Mouse (Mus musculus) 3T3-L1 (cell line): ENCODE results near the gene Ltbp1.

Experiments used
- DNase-seq: peaks from one replicate; pipeline ENCODE4 v3.0.0-alpha.2; 2015; ENCODE audit warnings: low read depth, low spot score

Ltbp1 gene

DNA sequence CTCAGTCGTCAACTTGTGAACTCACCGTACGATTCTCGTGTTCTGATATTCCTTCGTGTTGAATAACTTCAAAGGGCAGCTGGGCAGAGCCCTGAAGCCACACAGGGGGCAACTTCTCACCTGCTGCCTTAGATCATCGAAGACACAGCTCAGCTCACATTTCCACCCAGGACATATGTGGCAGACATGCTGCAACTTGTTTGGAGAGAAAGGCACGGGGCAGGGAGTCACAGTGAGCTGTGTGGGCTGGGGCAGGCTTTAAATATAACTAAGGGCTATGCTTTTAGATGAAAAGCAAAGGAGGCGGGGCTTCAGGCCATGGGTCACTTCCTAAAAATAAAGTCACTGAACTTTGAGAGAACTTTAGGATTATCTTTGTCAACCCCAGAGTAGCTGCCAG is 51.3 kb downstream of the Ltbp1 start:
- no peak for DNase-seq

DNA sequence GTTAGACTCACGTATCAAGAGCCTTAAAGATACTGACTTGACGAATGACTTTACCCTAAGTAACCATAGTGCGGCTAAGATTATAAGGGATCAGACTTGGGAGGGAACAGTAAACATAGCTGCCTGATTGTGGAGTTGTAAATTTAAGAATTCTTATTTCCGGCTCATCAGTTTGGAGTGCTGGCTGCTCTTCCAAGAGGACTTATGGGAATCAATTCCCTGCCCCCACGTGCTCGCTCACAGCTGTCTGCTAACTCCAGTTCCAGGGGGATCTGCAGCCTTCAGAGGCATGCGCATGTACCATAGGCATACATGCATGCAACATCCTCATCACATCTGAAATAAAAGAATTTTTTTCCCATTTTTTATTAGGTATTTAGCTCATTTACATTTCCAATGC is 61.0 kb downstream of the Ltbp1 start:
- DNase-seq, result no peak

DNA sequence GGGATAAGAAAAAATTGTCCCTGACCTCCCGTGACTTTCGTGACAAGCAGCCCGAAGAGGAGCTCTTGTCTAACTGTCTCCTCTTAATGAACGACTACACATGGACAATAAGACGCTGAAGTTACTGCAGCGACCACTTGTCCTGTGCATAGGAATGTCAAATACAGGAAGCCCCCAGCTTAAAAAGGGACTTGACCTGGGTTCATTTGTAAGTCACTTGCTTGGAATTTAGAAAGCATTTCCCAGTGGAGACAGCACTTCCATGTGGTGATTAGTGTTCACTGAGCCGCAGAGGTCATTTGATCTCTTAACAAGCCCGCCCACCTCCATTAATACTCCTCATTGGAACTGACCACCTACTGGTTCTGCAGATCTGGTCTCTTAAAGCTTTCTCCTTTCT is 61.9 kb downstream of the Ltbp1 start:
- no peak for DNase-seq

DNA sequence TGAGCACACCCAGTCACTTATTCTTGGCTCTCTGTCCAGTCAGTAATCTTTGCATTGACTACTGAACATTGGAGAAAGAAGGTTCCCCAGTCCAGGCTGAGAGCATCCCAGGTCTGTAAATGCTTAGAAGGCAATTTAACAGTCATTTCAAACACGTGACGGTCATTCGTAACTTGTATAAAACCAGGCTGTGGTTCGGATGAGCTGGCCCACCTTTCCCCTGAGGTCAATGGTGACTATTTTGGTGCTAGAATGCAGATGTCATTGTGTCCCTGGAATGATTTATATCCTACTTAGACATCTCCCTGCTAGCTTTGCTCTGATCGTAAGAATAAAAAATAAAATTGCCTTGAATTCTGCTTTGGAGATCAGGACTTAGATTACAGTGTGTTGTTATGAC is 63.9 kb downstream of the Ltbp1 start:
- DNase-seq, result no peak

DNA sequence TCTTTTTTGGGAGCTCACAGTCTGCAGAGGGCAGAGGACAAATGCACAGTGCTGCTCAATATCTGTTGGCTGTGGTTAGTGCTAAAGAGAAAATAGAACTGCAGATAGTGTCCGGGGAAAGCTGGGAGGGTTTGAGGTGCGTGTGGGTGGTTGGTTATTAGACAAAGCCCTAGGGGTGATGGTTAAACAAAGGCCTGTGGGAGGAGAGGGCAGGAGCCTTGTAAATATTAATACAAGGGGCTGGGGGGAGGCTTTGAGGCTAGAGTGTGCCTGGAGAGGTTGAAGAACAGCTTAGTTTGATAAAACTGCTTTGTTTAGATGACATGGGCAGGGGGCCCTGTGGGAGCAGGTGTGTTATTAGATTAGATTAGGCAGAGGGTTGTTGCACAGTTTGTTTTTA is 65.8 kb downstream of the Ltbp1 start:
- DNase-seq, result no peak

DNA sequence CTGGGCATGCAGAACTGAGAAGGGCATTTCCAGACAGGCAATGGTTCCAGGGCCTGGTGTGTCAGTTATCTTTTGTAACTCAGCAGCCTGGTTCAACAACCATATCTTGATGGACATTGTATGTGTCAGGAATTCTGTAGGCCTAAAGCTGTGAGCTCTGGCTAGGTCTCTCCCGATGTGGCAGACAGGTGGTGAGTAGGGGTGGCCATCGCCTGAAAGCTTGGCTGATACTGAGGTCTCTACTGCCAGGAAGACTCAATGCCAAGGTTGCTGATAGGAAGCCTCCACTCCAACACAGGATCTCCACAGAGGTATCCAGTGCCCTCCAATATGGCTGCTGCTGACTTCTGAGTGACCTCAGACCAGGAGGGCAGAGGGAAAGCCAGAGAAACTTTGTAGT is 66.4 kb downstream of the Ltbp1 start:
- DNase-seq, result no peak

- DNase-seq, result no peak
Observed at GRCm38 (mm10) chr17:75073887-75074286, 68.5 kb downstream of the Ltbp1 start.

DNA sequence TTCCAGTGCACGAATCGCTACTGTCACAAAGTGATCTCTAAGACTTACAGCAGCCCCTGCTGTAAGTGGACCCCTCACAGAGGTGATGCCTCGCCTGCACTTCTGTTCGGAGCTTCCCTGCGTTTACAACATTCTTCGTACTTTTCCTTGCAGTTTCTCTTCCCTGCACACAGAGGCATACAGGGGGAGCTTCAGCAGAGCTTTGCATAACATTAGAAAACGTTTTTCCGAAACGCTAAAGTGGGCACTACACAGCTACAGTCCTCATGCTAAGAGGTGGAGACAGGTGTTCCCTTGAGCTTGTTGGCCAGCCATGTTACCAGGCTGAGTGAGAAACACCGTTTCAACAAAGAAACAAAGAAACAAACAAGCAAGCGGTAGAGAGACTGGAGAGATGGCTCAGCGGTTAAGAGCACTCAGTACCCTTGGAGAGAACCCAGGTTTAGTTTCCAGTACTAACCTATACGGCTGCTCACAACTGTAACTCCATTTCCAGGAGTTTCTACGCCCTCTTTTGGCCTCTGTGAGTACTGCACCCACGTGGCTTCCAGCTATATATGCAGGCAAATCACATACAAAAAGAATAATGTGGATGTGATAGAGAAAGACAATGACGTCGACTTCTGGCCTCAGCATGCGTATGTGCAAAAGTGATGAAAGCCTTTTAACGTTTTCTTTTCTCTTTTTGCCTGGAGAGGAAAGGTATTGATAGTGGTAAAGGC is 69.8 kb downstream of the Ltbp1 start:
- DNase-seq, result peak; percentile 40

DNA sequence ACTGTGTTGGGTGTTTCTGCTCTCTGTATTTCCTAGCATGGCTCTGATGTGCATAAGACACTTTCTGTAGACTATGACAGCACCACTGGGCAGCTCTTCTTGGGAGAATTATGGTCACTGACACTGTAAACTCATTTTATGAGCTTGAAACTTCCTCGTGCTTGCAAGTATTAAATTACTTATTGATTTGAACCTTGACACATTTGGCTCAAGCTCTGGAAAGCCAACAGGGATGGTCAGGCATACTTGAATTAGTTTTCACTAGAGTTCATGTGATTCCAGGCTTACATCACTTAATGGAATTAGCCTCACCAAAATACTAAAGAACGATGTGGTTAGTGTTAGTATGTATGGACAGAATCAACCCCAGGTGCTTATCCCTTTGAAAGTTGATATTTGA is 76.0 kb downstream of the Ltbp1 start:
- no peak for DNase-seq

DNA sequence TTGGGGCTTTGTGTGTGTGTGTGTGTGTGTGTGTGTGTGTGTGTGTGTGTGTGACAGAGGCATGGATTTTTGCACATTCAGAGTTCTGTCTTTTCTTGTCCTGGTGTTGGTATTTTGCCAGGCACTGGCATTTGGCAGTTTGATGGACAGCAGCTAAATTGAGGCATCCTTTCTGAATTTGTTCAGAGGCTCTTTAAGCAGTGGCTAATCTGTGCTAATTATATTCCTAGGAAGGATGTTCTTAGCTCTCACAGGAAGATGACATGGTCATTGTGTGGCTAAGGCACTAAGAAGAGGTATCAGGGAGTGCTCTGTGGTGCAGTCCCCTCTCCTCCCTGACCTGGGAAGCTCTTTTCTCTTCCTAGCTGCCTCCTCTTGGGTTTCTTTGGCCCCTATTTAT is 77.1 kb downstream of the Ltbp1 start:
- DNase-seq, result no peak

DNA sequence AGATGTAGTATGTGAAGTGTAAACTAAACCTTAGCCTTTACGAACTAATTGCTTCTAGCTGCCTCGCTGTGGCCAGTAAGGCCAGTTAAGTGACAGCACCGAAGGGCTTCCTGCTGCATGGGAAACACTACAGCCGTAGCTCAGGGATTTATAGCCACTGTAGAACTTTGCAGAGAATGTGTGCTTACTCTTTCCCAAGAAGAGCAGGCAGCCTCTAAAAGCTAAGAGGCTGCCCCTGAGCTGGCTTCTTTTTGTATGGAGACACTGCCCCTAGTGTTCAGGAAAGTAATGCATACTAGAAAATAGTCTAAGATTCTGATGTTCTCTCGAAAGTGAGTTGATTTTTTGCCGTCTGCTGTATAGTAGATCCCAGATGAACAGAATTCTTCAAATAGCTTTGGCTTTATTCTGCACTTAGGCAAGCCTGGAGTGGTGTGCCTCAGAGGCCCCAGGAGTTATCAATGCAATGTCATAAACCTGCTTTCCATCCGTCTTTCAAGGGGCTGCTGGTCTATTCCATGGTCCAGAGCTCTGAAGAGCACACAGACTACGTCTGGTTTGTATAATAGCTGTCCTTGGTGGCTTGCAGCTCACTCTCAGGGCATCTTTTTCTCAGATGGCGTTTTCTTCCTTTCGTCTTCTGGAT is 82.1 kb downstream of the Ltbp1 start:
- DNase-seq, result peak; percentile 76

- no peak for DNase-seq
Observed at GRCm38 (mm10) chr17:75088232-75088631, 82.9 kb downstream of the Ltbp1 start.

DNA sequence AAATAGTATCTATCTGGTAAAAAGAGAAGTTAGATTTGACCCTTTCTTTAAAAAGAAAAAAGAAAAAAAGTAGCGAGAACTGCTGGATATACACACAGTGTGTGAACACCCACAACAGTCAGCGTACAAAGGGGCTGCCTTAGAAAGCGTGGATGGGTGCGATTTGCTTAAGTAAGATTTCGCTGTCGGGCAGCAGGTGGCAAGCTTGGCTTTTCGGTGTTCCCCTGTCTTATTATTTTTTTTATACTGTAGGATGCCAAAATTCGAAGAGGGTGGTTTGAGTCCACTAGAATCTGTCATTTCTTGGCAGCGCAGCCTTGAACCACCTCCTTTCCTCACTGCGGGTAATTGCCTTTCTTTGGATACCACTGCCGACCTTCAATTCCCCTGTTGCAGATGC is 83.4 kb downstream of the Ltbp1 start:
- peak; percentile 54 for DNase-seq

- no peak for DNase-seq
Observed at GRCm38 (mm10) chr17:75090556-75090955, 85.2 kb downstream of the Ltbp1 start.

DNA sequence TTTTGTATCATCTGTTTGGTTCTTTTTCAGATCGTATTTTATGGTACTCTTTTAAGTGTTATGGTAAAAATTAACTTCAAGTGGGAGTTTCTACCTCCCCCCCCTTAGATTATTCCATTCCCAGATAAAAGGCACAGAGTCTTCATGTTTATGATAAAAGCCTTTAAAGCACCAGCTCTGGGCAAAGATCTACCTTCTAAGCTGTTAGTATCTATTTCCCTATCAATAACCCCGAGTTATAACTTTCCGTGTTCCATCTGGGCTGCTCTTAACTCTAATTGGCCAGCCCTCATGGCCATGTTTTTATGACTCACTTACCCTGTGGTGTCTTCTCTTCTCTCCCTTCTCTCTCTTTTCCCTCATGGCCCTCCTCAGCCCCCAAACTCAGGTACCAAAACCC is 88.2 kb downstream of the Ltbp1 start:
- no peak for DNase-seq

GRCm38 (mm10) chr17:75094591-75094990 is 89.2 kb downstream of the Ltbp1 start:
- peak; percentile 73 for DNase-seq

- DNase-seq, result no peak
Observed at GRCm38 (mm10) chr17:75096727-75097126, 91.4 kb downstream of the Ltbp1 start.

DNA sequence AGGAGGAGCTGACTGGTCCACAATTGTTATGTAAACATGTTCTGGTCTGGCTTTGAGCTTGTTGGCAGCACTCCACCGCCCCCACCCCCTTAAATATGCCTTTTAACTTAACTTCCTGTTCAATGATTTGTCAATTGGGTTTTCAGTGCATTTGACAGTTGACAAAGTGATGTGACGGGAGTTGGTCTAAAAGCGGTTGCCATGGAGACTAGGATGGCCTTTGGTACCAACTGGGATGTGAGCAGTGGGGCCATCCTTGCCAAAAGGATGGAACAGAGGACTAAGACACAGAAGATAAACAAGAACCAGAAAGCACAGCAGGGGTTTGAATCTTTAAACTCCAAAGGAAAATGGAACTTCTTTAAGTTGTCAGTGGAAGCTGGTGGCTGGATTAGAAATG is 92.0 kb downstream of the Ltbp1 start:
- no peak for DNase-seq

DNA sequence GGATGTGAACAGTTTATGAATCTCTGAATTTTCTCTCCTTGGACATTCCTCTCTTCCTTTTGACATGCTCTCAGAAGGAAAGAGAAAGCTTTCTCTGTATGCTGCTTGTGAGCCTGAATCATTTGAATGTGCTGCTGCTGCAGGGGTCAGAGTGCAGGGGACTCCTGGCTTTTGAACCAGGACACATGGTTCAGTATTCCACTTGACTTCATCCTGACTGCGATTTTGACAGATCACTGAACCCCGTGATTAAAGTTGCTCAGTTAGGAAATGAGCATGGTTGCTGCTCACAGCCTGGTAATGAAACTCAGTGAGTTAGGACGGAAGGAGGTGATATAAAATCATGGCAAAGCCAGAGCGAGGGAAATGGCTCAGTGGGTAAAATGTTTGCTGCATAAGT is 95.8 kb downstream of the Ltbp1 start:
- no peak for DNase-seq

- DNase-seq, result no peak
Observed at GRCm38 (mm10) chr17:75101994-75102393, 96.6 kb downstream of the Ltbp1 start.

- DNase-seq, result no peak
Observed at GRCm38 (mm10) chr17:75107412-75107811, 102.0 kb downstream of the Ltbp1 start.

DNA sequence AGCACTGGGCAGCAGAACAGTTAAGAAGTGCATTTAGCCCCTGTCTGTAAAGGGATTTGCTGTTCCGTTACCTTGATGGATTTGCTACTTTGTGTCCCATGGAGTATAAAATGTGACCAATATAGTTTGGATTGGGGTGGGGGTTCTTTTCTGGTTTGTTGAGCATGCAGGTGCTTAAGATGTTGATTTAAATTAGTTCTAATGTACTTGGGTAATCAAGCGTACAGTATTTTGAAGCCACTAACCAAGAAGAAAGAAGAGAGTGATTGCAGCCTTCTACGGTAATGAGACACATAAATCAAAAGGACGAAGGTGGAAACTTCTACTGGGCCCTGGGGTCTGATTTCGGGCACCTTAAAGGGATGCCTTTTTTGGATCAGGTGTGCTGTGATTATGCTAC is 102.5 kb downstream of the Ltbp1 start:
- no peak for DNase-seq

- no peak for DNase-seq
Observed at GRCm38 (mm10) chr17:75109081-75109716, 103.8 kb downstream of the Ltbp1 start.
